Mouse (Mus musculus): Measurements from ENCODE around the gene Cldn19. TPM values are rescaled to one million over a fixed set of nuclear protein-coding genes. Genes with fewer than 3 reads are reported as not detected.

Cldn19 gene
- polyA plus RNA-seq, 1 experiment = 0.18 TPM

DNA sequence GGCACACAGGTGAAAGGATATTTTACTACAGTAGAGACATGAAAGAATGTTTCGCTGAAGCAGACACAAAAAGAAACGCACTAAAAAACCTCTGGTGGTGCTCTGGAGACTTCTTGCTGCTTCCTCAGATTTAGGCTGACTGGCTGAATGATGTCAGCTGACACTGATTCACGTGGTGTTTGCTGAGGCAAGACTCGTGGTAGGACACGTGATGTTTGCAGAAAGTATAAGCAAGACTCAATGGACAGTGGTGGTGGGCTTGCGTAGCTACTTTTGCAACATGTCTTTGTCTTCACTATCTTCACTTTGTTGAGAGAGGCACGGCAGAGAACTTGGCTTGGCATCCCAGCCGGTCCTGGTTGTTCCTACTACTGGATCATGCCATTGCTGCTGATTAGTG lies 48.1 kb downstream of the Cldn19 start:
- WGBS = 94% methylated on average over 8 of the region's 8 CpGs
- H3K4me3 ChIP-seq (ENCODE audit: control insufficient read depth, insufficient read depth, low read length) = no peak overlapping the region
- TF ChIP-seq CTCF (IDR thresholded peaks at IDR 0.05; ENCODE audit: borderline replicate concordance, control insufficient read depth, extremely low read depth, insufficient read depth, low read length, poor library complexity) (no peak), POLR2A (IDR thresholded peaks at IDR 0.05; ENCODE audit: control insufficient read depth, extremely low read depth, insufficient read depth, low read length, poor library complexity) (no peak)

GRCm38 (mm10) chr4:119305418-119305817 lies 50.2 kb downstream of the Cldn19 start:
- Histone ChIP-seq H3K4me3 (ENCODE audit: control insufficient read depth, insufficient read depth, low read length) (no peak overlapping the region), H3K27ac (ENCODE audit: control insufficient read depth, insufficient read depth, low read length) (no peak overlapping the region), H3K4me1 (replicated peaks; ENCODE audit: control insufficient read depth, insufficient read depth, low read length) (no peaks in the 10 kb centered on the region), H3K27me3 (ENCODE audit: control insufficient read depth, insufficient read depth, low read length) (no peaks in the 10 kb centered on the region), H3K36me3 (ENCODE audit: control insufficient read depth, insufficient read depth, low read length) (peaks cover 19% of the 10 kb centered on the region; the same call in 1 of the 2 replicates)
- DNase-seq = no peak
- no peak for TF ChIP-seq POLR2A (IDR thresholded peaks at IDR 0.05; ENCODE audit: control insufficient read depth, extremely low read depth, insufficient read depth, low read length, poor library complexity)
- no peak for TF ChIP-seq CTCF (IDR thresholded peaks at IDR 0.05; ENCODE audit: borderline replicate concordance, control insufficient read depth, extremely low read depth, insufficient read depth, low read length, poor library complexity)
- 96% methylated on average over 5 of the region's 5 CpGs for WGBS

More for the DNA sequence above, 48.1 kb downstream of the Cldn19 start:
- peaks cover 8% of the 10 kb centered on the region; the same call in 1 of the 2 replicates for H3K36me3 ChIP-seq (ENCODE audit: control insufficient read depth, insufficient read depth, low read length)
- no peak for DNase-seq
- no peaks in the 10 kb centered on the region for H3K4me1 ChIP-seq (replicated peaks; ENCODE audit: control insufficient read depth, insufficient read depth, low read length)
- no peak overlapping the region for H3K27ac ChIP-seq (ENCODE audit: control insufficient read depth, insufficient read depth, low read length)
- no peaks in the 10 kb centered on the region for H3K27me3 ChIP-seq (ENCODE audit: control insufficient read depth, insufficient read depth, low read length)

Other genes with a start within 250 kb of the Cldn19 start
- 42.2 and 42.5 TPM in 2 replicates for gene Slc2a1, start 146.7 kb upstream of the Cldn19 start, polyA plus RNA-seq (2012; rRNA removed)
- gene Zfp691, start 81.2 kb upstream of the Cldn19 start, polyA plus RNA-seq (2012; rRNA removed) = 12.9 and 19.1 TPM in 2 replicates
- gene Ermap, start 65.4 kb upstream of the Cldn19 start, polyA plus RNA-seq (2012; rRNA removed) = 0.61 and 0.96 TPM in 2 replicates
- 41.9 and 59.8 TPM in 2 replicates for gene Svbp, start 60.1 kb upstream of the Cldn19 start, polyA plus RNA-seq (2012; rRNA removed)
- not detected in 2 replicates for gene Tmem269, start 37.2 kb upstream of the Cldn19 start, polyA plus RNA-seq (2012; rRNA removed)
- gene AU022252, start 22.7 kb upstream of the Cldn19 start, polyA plus RNA-seq (2012; rRNA removed) = 9.6 and 9.8 TPM in 2 replicates
- gene P3h1, start 22.5 kb upstream of the Cldn19 start, polyA plus RNA-seq (2012; rRNA removed) = 8.8 and 9.9 TPM in 2 replicates
- gene Ybx1, start 39.2 kb downstream of the Cldn19 start, polyA plus RNA-seq (2012; rRNA removed) = 156 and 199 TPM in 2 replicates
- gene Ppih, start 65.1 kb downstream of the Cldn19 start, polyA plus RNA-seq (2012; rRNA removed) = 21.2 and 26.6 TPM in 2 replicates
- gene Ccdc30, start 160.1 kb downstream of the Cldn19 start, polyA plus RNA-seq (2012; rRNA removed) = 3.4 and 3.7 TPM in 2 replicates
- 20.1 and 21.8 TPM in 2 replicates for gene Ppcs, start 167.0 kb downstream of the Cldn19 start, polyA plus RNA-seq (2012; rRNA removed)
- gene Zmynd12, start 167.4 kb downstream of the Cldn19 start, polyA plus RNA-seq (2012; rRNA removed) = 0.35 and 0.55 TPM in 2 replicates
- 1.8 and 2.2 TPM in 2 replicates for gene Rimkla, start 237.2 kb downstream of the Cldn19 start, polyA plus RNA-seq (2012; rRNA removed)

Data from thymus, adult 2 months (tissue).